Mouse (Mus musculus) hindbrain, embryonic 14.5 days (tissue): ENCODE results near the gene Ceacam20. TPM values are rescaled to one million over a fixed set of nuclear protein-coding genes. Genes with fewer than 3 reads are reported as not detected.

Experiments
- ATAC-seq: fragments of 200-750 bp; cut with Nextera tagmentation; 2 replicates; pipeline ENCODE4 v1.8.0; 2017; ENCODE audit warnings: moderate number of reproducible peaks, mild to moderate bottlenecking, moderate TSS enrichment, moderate library complexity; ENCODE audit not compliant: low FRiP score
- DNase-seq: peaks from one replicate; pipeline ENCODE4 v3.0.0-alpha.2; 2015; ENCODE audit warnings: low spot score
- H3K27ac ChIP-seq: fragments of 300-500 bp; sonication (generic); 2 replicates; pipeline ENCODE4 v1.5.1; 2014; ENCODE audit warnings: mild to moderate bottlenecking, moderate library complexity
- H3K27me3 ChIP-seq: fragments of 300-500 bp; sonication (generic); 2 replicates; pipeline ENCODE4 v1.6.1; 2014; ENCODE audit warnings: mild to moderate bottlenecking, low read length, mixed read lengths; ENCODE audit not compliant: control insufficient read depth, insufficient read depth
- H3K36me3 ChIP-seq: fragments of 300-500 bp; sonication (generic); replicated peaks from 2 replicates; pipeline ENCODE4 v1.6.1; 2014; ENCODE audit not compliant: control insufficient read depth, insufficient read depth
- H3K4me1 ChIP-seq: fragments of 300-500 bp; sonication (generic); replicated peaks from 2 replicates; pipeline ENCODE4 v1.6.1; 2014; ENCODE audit warnings: antibody characterized with exemption, low read length, mixed read lengths; ENCODE audit not compliant: control insufficient read depth, insufficient read depth
- H3K4me2 ChIP-seq: fragments of 300-500 bp; sonication (generic); replicated peaks from 2 replicates; pipeline ENCODE4 v1.6.1; 2014; ENCODE audit warnings: mild to moderate bottlenecking, moderate library complexity
- H3K4me3 ChIP-seq: fragments of 300-500 bp; sonication (generic); replicated peaks from 2 replicates; pipeline ENCODE4 v1.5.1; 2014; ENCODE audit warnings: mild to moderate bottlenecking, low read length
- H3K9ac ChIP-seq: fragments of 300-500 bp; sonication (generic); 2 replicates; pipeline ENCODE4 v1.6.1; 2014
- H3K9me3 ChIP-seq: fragments of 300-500 bp; sonication (generic); 2 replicates; pipeline ENCODE4 v1.6.1; 2016; ENCODE audit warnings: low read length; ENCODE audit not compliant: control insufficient read depth
- WGBS: fragments of 180-500 bp; shearing (Covaris S2); extraction: QIAGEN DNeasy Blood & Tissue Kit; methylation state at CpG from one replicate; pipeline ENCODE4 v1.1.7; 2014; 5-methylcytosine and 5-hydroxymethylcytosine counted together
- polyA plus RNA-seq: library from polyadenylated mRNA; unstranded; fragments of >200 nt; fragmentation: Nextera tagmentation; extraction: Ambion mirVana; gene quantifications from 2 replicates; pipeline ENCODE4 v1.2.1, GENCODE M21; 2014

Gene Ceacam20
- polyA plus RNA-seq, 1 experiment from 2014 or later = not detected

- Histone ChIP-seq H3K36me3 (no peaks in the 10 kb centered on the region), H3K9ac (no peak overlapping the region), H3K27ac (no peak overlapping the region), H3K4me3 (no peak overlapping the region), H3K4me2 (no peak overlapping the region), H3K9me3 (no peaks in the 10 kb centered on the region), H3K4me1 (no peaks in the 10 kb centered on the region), H3K27me3 (no peaks in the 10 kb centered on the region)
- WGBS = 89% methylated on average over 5 of the region's 5 CpGs
- no peak for ATAC-seq
- DNase-seq = no peak
Measured at GRCm38 (mm10) chr7:19945201-19945600, 20.0 kb upstream of the Ceacam20 start.

- Histone ChIP-seq H3K36me3 (no peaks in the 10 kb centered on the region), H3K9ac (no peak overlapping the region), H3K4me2 (no peak overlapping the region), H3K4me1 (no peaks in the 10 kb centered on the region), H3K4me3 (no peak overlapping the region), H3K9me3 (no peaks in the 10 kb centered on the region), H3K27ac (no peak overlapping the region), H3K27me3 (no peaks in the 10 kb centered on the region)
- 90% methylated on average over 13 of the region's 13 CpGs for WGBS
- ATAC-seq = no peak
- DNase-seq = no peak
Measured at GRCm38 (mm10) chr7:19945821-19946515, 19.2 kb upstream of the Ceacam20 start.

DNA sequence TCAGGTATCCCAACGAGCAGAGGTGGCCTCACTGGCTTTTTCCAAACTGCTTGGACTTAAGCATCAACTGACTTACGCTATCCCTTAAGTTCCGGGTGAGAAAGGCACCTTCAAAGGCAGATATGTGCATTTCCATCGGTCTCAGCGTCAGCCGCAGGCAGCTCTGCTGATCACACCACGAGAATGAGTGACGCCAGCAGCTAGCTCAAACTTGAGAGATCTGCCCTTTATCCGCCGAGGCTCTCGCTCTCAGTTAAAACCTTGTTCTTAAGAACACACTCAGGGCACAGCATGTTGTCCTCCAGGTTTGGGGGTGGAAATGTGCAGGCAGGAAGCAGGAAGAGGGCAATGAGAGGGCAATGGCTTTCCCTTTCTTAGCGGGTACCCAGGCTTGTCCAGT, 16.3 kb upstream of the Ceacam20 start:
- no peaks in the 10 kb centered on the region for H3K27me3 ChIP-seq
- H3K4me2 ChIP-seq = no peak overlapping the region
- no peak for ATAC-seq
- no peak overlapping the region for H3K9ac ChIP-seq
- H3K36me3 ChIP-seq = no peaks in the 10 kb centered on the region
- no peaks in the 10 kb centered on the region for H3K4me1 ChIP-seq
- H3K27ac ChIP-seq = no peak overlapping the region
- no peak overlapping the region for H3K4me3 ChIP-seq
- 86% methylated on average over 12 of the region's 12 CpGs for WGBS
- no peaks in the 10 kb centered on the region for H3K9me3 ChIP-seq
- no peak for DNase-seq

DNA sequence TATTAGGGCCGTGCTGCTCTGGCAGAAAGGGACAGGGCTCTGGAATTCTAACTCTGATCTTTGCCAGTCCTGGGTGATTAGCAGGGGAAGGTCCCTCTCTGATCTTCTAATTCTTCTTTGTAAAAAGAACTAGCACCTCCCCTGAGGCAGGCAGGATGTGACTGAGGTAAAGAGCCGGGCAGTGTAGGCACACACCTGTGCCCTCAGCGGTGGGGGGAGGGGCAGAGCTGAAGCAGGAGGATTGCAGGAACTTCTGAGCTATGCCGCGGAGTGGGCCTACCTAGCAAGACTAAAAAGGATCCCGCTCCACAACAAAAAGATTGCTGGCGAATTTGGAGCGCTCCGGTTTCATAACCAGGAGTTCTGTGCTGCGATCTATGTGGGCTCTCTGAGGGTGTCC, 15.2 kb upstream of the Ceacam20 start:
- Histone ChIP-seq H3K4me2 (no peak overlapping the region), H3K4me1 (no peaks in the 10 kb centered on the region), H3K4me3 (no peak overlapping the region), H3K9me3 (no peaks in the 10 kb centered on the region), H3K9ac (no peak overlapping the region), H3K27me3 (no peaks in the 10 kb centered on the region), H3K36me3 (no peaks in the 10 kb centered on the region), H3K27ac (no peak overlapping the region)
- DNase-seq (no peak), ATAC-seq (no peak)
- WGBS = 66% methylated on average over 10 of the region's 10 CpGs

DNA sequence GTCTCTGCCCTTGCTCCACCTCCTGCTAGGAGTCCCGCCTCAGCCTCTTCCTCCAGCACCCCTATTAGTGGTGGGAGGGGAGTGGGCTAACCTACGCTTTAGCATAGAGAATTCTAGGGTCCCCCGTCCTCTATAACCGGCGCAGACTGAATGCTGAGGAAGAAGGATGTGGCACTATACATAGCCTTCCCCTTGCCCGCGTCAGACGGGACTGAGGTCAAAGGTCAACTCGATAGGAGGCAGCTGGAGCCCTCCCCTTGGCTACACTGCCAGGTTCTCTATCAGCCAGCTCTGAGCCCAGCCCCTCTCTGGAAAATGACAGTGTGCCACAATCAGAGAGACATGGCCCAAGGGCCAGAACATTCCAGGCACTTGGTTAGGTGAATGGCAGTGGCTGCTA, 14.6 kb upstream of the Ceacam20 start, which contains the start of gene Igsf23:
Igsf23 (minus strand) TSS at position 168 of the 400 bp plus-strand sequence.
- no peak within 1 kb of the TSS for H3K4me3 ChIP-seq
- ATAC-seq = no peak
- H3K36me3 ChIP-seq = no peaks in the 10 kb centered on the region
- no peak within 1 kb of the TSS for H3K9ac ChIP-seq
- no peaks in the 10 kb centered on the region for H3K9me3 ChIP-seq
- no peak for DNase-seq
- H3K4me1 ChIP-seq = no peaks in the 10 kb centered on the region
- H3K27me3 ChIP-seq = no peaks in the 10 kb centered on the region
- 51% methylated on average over 9 of the region's 9 CpGs for WGBS
- no peak within 1 kb of the TSS for H3K4me2 ChIP-seq
- H3K27ac ChIP-seq = no peak within 1 kb of the TSS

DNA sequence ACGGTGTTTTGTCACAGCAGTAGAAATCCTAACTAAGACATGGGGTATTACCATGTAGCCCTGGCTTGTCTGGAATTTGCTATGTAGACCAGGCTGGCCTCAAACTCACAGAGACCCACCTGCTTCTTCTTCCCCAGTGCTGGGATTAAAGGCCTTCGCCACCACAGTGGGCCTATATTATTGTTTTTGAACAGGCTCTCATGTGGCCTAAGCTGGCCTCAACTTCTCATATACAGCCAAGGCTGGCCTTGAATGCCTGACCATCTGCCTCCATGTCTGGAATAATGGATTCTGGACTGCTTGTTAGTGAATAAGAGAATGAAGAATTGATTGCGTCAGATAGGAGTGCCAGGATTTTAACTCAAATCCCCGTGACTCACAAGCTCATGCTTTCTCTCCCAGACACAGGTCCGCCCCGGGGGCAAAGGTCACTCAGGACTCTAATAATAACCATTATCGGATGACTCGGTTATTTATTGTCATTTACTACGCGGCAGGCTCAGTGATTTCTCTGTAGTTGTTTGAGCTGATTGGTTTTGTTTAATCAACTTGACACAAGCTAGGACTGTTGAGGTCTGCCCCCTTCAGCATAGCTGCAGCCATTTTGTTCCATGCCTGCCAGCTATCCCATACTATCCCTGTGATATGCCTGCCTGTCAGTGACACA, 12.8 kb upstream of the Ceacam20 start:
- no peak for ATAC-seq
- no peak overlapping the region for H3K27ac ChIP-seq
- no peak overlapping the region for H3K4me2 ChIP-seq
- WGBS = 48% methylated on average over 10 of the region's 10 CpGs
- no peak overlapping the region for H3K9ac ChIP-seq
- no peaks in the 10 kb centered on the region for H3K36me3 ChIP-seq
- H3K9me3 ChIP-seq = no peaks in the 10 kb centered on the region
- no peak for DNase-seq
- no peaks in the 10 kb centered on the region for H3K27me3 ChIP-seq
- no peak overlapping the region for H3K4me3 ChIP-seq
- H3K4me1 ChIP-seq = no peaks in the 10 kb centered on the region

DNA sequence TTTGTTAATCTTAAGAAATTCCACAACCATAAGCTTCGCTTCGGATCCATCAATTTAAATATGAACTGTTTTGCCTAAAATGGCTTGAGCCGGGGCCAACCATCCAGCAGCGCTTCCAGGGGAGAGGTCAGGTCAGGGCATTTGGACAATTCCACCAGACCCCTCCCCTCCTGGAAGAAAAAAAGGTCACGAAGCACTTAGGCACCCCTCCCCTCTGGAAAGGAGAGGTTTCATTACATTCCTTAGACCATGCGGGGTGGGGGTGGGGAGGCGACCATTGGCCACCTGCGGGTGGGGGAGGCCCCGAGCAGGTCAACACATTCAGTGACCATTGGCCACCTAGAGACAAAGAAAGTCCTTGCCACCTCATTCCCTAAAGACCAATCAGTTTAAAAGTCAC, 12.2 kb upstream of the Ceacam20 start:
- H3K36me3 ChIP-seq = no peaks in the 10 kb centered on the region
- no peaks in the 10 kb centered on the region for H3K4me1 ChIP-seq
- no peak overlapping the region for H3K4me3 ChIP-seq
- H3K9ac ChIP-seq = no peak overlapping the region
- no peak for DNase-seq
- WGBS = 49% methylated on average over 9 of the region's 9 CpGs
- no peaks in the 10 kb centered on the region for H3K27me3 ChIP-seq
- H3K4me2 ChIP-seq = no peak overlapping the region
- no peak for ATAC-seq
- no peaks in the 10 kb centered on the region for H3K9me3 ChIP-seq
- H3K27ac ChIP-seq = no peak overlapping the region

- WGBS = 76% methylated on average over 4 of the region's 4 CpGs
- Histone ChIP-seq H3K9me3 (no peaks in the 10 kb centered on the region), H3K27ac (no peak overlapping the region), H3K36me3 (no peaks in the 10 kb centered on the region), H3K27me3 (no peaks in the 10 kb centered on the region), H3K4me1 (no peaks in the 10 kb centered on the region), H3K4me2 (no peak overlapping the region), H3K4me3 (no peak overlapping the region), H3K9ac (no peak overlapping the region)
- ATAC-seq = no peak
- no peak for DNase-seq
Measured at GRCm38 (mm10) chr7:19955861-19956260, 9.4 kb upstream of the Ceacam20 start.

GRCm38 (mm10) chr7:19956341-19956781, 8.9 kb upstream of the Ceacam20 start:
- no peak overlapping the region; the same call in 1 of the 2 replicates for H3K4me2 ChIP-seq
- peak; percentile 89 for DNase-seq
- 3% methylated on average over 7 of the region's 7 CpGs for WGBS

More at GRCm38 (mm10) chr7:19956341-19956781, 8.9 kb upstream of the Ceacam20 start:
- H3K9ac ChIP-seq = no peak overlapping the region
- H3K27me3 ChIP-seq = no peaks in the 10 kb centered on the region
- no peaks in the 10 kb centered on the region for H3K9me3 ChIP-seq
- H3K4me1 ChIP-seq = no peaks in the 10 kb centered on the region
- peak; percentile 37; the same call in 1 of the 2 replicates for ATAC-seq
- H3K36me3 ChIP-seq = no peaks in the 10 kb centered on the region
- no peak overlapping the region for H3K4me3 ChIP-seq
- no peak overlapping the region for H3K27ac ChIP-seq
